Mouse (Mus musculus): ENCODE results near the gene Rfng.
"Not testable (repeated sequence)": the region's sequence is repeated elsewhere in the genome, so short reads cannot be mapped to it uniquely, and the experiment has no call there.

Rfng gene

DNA sequence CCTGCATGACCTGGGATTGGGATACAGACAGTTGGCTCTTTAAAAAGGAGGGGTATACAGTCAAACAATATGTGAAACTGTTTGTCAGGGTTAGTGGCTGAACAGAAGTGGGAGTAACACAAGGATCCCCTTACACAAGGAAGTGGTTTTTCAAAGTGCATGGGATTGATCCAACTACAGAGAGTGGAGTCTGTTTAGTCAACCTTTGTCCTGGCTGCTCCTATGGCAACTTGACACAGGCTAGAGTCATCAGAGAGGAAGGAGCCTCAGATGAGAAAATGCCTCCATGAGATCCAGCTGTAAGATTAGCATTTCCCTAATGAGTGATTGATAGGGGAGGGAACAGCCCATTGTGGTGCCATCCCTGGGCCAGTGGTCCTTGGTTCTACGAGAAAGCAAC is 15.8 kb downstream of the Rfng start:
- DNase-seq, result no peak

DNA sequence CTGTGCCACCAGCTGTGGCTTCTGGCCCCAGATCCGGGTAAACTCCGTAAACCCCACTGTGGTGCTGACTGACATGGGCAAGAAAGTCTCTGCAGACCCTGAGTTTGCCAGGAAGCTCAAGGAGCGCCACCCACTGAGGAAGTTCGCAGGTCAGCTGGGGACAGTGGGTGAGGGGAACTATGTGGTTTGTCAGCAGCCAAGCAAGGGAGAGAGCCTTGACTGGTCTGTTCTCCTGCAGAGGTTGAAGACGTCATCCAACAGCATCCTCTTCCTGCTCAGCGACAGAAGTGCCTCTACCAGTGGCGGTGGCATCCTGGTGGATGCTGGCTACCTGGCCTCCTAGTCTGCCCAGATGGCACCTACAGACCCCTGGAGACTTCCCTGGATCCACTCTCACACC is 17.0 kb downstream of the Rfng start:
- DNase-seq, result not testable (repeated sequence)

- DNase-seq, result not testable (repeated sequence)
Observed at GRCm38 (mm10) chr11:120763121-120763999, 20.6 kb downstream of the Rfng start.

- not testable (repeated sequence) for DNase-seq
Observed at GRCm38 (mm10) chr11:120762672-120763041, 21.4 kb downstream of the Rfng start, which contains the start of gene Hmga1b. TSS of gene Hmga1b (plus strand) at chr11:120762794.

- no peak for DNase-seq
Observed at GRCm38 (mm10) chr11:120761811-120762671, 22.0 kb downstream of the Rfng start.

DNA sequence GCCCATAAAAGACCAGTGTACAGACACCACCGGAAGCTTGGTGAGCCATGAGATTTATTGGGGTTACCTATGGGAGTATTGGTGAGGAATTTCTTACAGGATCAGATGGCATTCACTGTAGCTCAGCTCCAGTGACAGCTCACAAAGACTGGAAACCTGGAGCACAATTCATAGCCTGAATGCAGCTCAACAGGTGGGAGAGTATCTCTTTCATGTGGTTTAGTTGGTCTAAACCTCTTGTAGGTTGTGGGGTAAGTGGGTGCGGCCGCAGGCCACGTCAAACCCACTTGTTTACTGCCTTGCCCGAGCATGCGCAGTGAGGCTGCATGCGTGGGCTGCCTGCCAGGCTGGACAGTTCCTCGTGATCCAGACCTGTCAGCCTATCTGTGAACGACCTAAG is 23.8 kb downstream of the Rfng start:
- no peak for DNase-seq

DNA sequence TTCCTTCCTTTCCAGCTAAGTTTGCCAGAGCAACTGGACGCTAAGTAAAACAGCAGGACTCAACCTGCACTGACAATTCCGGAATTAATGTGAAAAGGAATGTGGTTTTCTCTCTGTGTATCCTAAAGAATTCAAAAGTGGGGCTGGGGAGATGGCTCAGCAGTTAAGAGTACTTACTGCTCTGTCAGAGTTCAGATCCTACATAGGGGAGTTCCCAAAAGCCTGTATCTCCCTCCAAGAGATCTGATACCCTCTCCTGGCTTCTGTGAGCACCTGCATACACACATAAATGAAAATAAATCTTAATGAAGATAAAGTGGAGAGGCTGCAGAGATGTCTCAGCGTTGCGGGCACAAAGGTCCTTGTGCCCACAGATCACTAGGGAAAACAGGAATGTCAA is 32.4 kb downstream of the Rfng start:
- no peak for DNase-seq

GRCm38 (mm10) chr11:120749430-120749829 is 34.6 kb downstream of the Rfng start:
- DNase-seq, result no peak

- DNase-seq, result no peak
Observed at GRCm38 (mm10) chr11:120747974-120748373, 36.0 kb downstream of the Rfng start.

DNA sequence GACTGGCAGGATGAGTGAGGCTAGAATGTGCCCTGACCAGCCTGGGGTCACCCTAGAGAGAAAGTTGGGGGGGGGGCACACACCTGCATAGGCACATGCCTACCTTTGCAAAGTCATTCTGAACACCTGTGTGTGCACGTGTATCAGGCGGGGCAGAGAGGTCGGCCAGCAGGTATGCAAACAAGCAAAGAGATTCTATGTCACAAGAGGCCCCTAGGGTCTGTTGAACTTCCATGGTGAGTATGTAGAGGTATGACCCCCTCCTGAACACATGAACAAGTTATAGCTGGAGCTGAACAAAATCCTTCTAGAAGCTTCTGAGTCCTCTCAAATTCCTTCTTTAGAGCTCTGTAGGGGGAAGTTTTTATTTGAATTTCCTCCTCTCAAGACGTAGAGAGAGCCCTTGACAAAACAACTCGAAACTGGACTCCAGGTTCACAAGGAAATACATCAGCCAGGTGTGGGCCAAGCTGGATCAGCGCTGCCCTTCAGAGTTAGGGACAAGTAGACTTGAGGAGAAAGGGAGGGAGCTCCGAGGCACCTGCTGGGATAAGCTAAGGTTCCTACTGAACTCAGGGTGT is 39.8 kb downstream of the Rfng start:
- DNase-seq, result no peak

DNA sequence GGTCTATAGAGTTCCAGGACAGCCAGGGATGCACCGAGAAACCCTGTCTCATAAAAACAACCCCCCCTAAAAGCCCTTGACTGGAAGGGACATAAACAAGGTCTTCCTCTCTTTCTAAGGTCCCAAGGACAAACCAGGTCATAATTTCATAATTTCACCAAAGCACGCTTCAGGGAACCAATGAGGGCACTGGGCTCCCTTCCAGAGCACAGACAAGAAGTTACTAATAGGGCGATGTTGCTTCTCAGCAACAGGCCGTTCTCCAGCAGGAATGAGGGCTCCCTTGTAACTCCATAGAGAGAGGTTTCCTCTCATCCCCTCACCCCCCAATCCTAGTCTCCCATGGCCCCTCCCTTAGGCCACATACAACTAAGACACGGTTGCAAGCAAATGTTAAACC is 43.0 kb downstream of the Rfng start:
- no peak for DNase-seq

GRCm38 (mm10) chr11:120736424-120736823 is 47.6 kb downstream of the Rfng start:
- no peak for DNase-seq

DNA sequence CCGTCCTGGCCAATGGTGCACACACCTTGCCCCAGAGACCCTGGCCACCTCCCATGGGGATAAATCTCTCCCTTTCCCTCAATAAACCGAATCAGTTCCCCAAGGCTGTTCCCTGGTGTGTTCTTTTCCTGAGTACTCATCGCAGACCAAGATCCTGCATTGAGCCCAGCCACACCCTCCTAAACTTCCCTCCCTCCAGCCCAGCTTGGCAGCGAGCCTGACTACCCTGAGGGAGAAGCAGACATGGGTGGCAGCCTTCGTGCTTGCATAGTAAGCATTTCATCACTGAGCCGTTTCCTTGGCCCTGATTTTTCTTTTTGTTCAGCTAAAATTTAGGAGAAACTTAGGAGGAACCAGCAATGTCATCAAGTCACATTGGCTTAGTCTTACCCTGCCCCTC is 50.5 kb downstream of the Rfng start:
- no peak for DNase-seq

DNA sequence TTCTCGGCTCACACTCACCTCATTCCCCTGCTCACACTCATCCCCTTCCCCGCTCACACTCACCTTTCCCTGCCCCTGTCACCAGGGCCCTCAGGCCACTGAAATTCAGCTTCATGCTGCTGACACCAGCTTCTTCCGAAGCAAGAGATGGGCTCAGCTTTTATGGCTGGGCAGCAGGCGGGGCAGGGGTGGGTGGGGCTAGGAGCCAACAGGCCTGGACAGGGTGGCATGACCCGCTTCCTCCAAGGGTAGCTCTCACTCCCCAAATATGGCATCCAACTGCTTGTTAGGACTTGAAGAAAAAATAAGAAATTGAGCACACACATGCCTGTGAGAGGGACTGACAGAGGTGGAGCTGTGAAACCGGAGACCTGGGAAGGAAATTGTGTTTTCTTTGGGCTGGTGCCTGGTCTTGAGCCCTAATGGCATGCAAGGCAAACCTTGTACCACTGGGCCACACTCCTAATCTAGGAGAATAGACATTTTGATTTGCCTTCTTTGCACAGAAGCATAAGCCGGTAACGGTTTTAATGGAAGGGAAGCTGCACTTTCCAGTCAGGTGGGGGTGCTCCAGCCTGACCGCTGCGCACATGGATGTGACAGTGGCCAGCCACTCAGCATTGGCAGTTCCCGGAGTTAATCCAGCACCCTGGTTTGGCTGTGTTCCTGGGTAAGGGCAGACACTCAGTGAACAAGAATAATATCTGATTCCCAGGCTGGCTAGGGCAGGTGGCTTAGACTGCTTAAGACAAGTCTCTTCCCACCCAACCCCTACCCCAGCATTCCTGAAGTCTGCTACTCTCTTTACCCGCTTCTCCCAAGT is 51.9 kb downstream of the Rfng start, which contains the start of gene Cbr2:
TSS of gene Cbr2 (minus strand) at position 257 of the 823 bp plus-strand sequence.
- DNase-seq, result no peak

DNA sequence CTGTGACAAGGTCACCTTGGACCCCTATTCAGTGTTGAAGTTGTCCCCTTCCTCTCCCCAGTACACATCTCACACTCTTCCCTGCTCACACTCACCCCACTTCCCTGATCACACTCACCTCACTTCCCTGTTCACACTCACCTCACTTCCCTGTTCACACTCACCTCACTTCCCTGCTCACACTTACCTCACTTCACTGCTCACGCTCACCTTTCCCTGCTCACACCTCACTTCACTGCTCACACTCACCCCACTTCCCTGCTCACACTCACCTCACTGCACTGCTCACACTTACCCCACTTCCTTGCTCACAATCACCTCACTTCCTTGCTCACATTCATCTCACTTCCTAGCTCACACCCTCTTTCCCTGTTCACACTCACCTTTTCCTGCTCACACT is 52.6 kb downstream of the Rfng start:
- no peak for DNase-seq
